Mouse (Mus musculus) heart, embryonic 13.5 days (tissue): ENCODE measurements around the gene Hyal2. TPM values are rescaled to one million over a fixed set of nuclear protein-coding genes. Genes with fewer than 3 reads are reported as not detected.

ENCODE experiments used
- ATAC-seq: fragments of 200-750 bp; cut with Nextera tagmentation; 2 replicates; pipeline ENCODE4 v1.8.0; 2017; ENCODE audit warnings: moderate TSS enrichment; ENCODE audit not compliant: insufficient number of reproducible peaks, low FRiP score, low TSS enrichment; ENCODE audit errors: extremely low read depth
- H3K27ac ChIP-seq: fragments of 300-500 bp; sonication (generic); replicated peaks from 2 replicates; pipeline ENCODE4 v1.5.1; 2015; ENCODE audit warnings: moderate library complexity, mild to moderate bottlenecking, inconsistent platforms
- H3K27me3 ChIP-seq: fragments of 300-500 bp; sonication (generic); replicated peaks from 2 replicates; pipeline ENCODE4 v1.6.1; 2015; ENCODE audit warnings: mild to moderate bottlenecking, inconsistent platforms
- H3K36me3 ChIP-seq: fragments of 300-500 bp; sonication (generic); 2 replicates; pipeline ENCODE4 v1.6.1; 2015; ENCODE audit warnings: mild to moderate bottlenecking, inconsistent platforms
- H3K4me1 ChIP-seq: fragments of 300-500 bp; sonication (generic); 2 replicates; pipeline ENCODE4 v1.6.1; 2015; ENCODE audit warnings: inconsistent platforms
- H3K4me2 ChIP-seq: fragments of 300-500 bp; sonication (generic); 2 replicates; pipeline ENCODE4 v1.6.1; 2015; ENCODE audit warnings: inconsistent platforms, mild to moderate bottlenecking, moderate library complexity
- H3K4me3 ChIP-seq: fragments of 300-500 bp; sonication (generic); 2 replicates; pipeline ENCODE4 v1.5.1; 2015; ENCODE audit warnings: moderate library complexity, mild to moderate bottlenecking, inconsistent platforms
- H3K9ac ChIP-seq: fragments of 300-500 bp; sonication (generic); 2 replicates; pipeline ENCODE4 v1.6.1; 2015; ENCODE audit warnings: inconsistent platforms, mild to moderate bottlenecking, moderate library complexity
- H3K9me3 ChIP-seq: fragments of 300-500 bp; sonication (generic); 2 replicates; pipeline ENCODE4 v1.6.1; 2016; ENCODE audit warnings: inconsistent platforms
- WGBS: fragments of 180-500 bp; shearing (Covaris S2); methylation state at CpG from one replicate; pipeline ENCODE4 v1.1.7; 2015; ENCODE audit warnings: mixed read lengths; 5-methylcytosine and 5-hydroxymethylcytosine counted together
- polyA plus RNA-seq: library from polyadenylated mRNA; unstranded; fragments of >200 nt; fragmentation: Nextera tagmentation; extraction: Ambion mirVana; gene quantifications from 2 replicates; pipeline ENCODE4 v1.2.1, GENCODE M21; 2015

The Hyal2 gene
- polyA plus RNA-seq, 1 experiment from 2014 or later: 94.0 TPM

GRCm38 (mm10) chr9:107539940-107540339 lies 27.8 kb upstream of the Hyal2 start:
- no peak overlapping the region for H3K4me3 ChIP-seq
- no peaks in the 10 kb centered on the region for H3K27me3 ChIP-seq
- H3K9me3 ChIP-seq: no peaks in the 10 kb centered on the region
- no peak overlapping the region for H3K4me2 ChIP-seq
- H3K27ac ChIP-seq: no peak overlapping the region
- H3K36me3 ChIP-seq: peaks cover 51% of the 10 kb centered on the region
- H3K9ac ChIP-seq: no peak overlapping the region
- WGBS: 88% methylated on average over 8 of the region's 8 CpGs
- ATAC-seq: no peak
- H3K4me1 ChIP-seq: peaks cover 46% of the 10 kb centered on the region

GRCm38 (mm10) chr9:107540420-107540819 lies 27.3 kb upstream of the Hyal2 start:
- H3K27me3 ChIP-seq: no peaks in the 10 kb centered on the region
- 0 out of 2 replicates have a peak overlapping the region, but pooled peaks have one; percentile 97 for H3K4me2 ChIP-seq
- peaks cover 41% of the 10 kb centered on the region for H3K4me1 ChIP-seq
- WGBS: 62% methylated on average over 4 of the region's 4 CpGs
- H3K9ac ChIP-seq: 0 out of 2 replicates have a peak overlapping the region, but pooled peaks have one; percentile 93
- H3K27ac ChIP-seq: no peak overlapping the region
- no peak for ATAC-seq
- H3K9me3 ChIP-seq: no peaks in the 10 kb centered on the region
- H3K36me3 ChIP-seq: peaks cover 56% of the 10 kb centered on the region
- no peak overlapping the region for H3K4me3 ChIP-seq

- Histone ChIP-seq H3K9ac (peak overlapping the region; percentile 93), H3K27ac (no peak overlapping the region; the same call in 1 of the 2 replicates), H3K4me3 (peak overlapping the region; percentile 74), H3K4me1 (peaks cover 35% of the 10 kb centered on the region), H3K4me2 (peak overlapping the region; percentile 97), H3K27me3 (no peaks in the 10 kb centered on the region), H3K9me3 (no peaks in the 10 kb centered on the region), H3K36me3 (peaks cover 57% of the 10 kb centered on the region)
- ATAC-seq: no peak
- WGBS: 30% methylated on average over 10 of the region's 10 CpGs
Observed at GRCm38 (mm10) chr9:107541005-107541404, 26.7 kb upstream of the Hyal2 start.

GRCm38 (mm10) chr9:107541474-107542351 lies 26.0 kb upstream of the Hyal2 start, which contains the start of the genes Cyb561d2 and Nprl2:
Cyb561d2 (minus strand) TSS chr9:107542193.
Nprl2 (plus strand) TSS chr9:107542226.
- WGBS: under 1% methylated on average over 46 of the region's 46 CpGs
- H3K27me3 ChIP-seq: no peaks in the 10 kb centered on the region
- peak within 1 kb of the TSS; percentile 59 for H3K27ac ChIP-seq
- peaks cover 31% of the 10 kb centered on the region for H3K4me1 ChIP-seq
- no peaks in the 10 kb centered on the region for H3K9me3 ChIP-seq
- H3K36me3 ChIP-seq: peaks cover 57% of the 10 kb centered on the region
- H3K4me3 ChIP-seq: peak within 1 kb of the TSS; percentile 74
- peak within 1 kb of the TSS; percentile 97 for H3K4me2 ChIP-seq
- H3K9ac ChIP-seq: peak within 1 kb of the TSS; percentile 93
- ATAC-seq: peak; percentile 79

- no peak for ATAC-seq
- peak overlapping the region; percentile 59; the same call in 1 of the 2 replicates for H3K27ac ChIP-seq
- peaks cover 1% of the 10 kb centered on the region; the same call in 1 of the 2 replicates for H3K27me3 ChIP-seq
- peaks cover 53% of the 10 kb centered on the region for H3K36me3 ChIP-seq
- WGBS: 2% methylated on average over 11 of the region's 11 CpGs
- H3K9me3 ChIP-seq: no peaks in the 10 kb centered on the region
- peak overlapping the region; percentile 93 for H3K9ac ChIP-seq
- H3K4me3 ChIP-seq: peak overlapping the region; percentile 74
- peaks cover 31% of the 10 kb centered on the region for H3K4me1 ChIP-seq
- peak overlapping the region; percentile 97 for H3K4me2 ChIP-seq
Observed at GRCm38 (mm10) chr9:107542352-107542686, 25.4 kb upstream of the Hyal2 start.

- Histone ChIP-seq H3K9me3 (no peaks in the 10 kb centered on the region), H3K27me3 (peaks cover 5% of the 10 kb centered on the region; the same call in 1 of the 2 replicates), H3K4me3 (peak overlapping the region; percentile 74), H3K9ac (peak overlapping the region; percentile 93), H3K36me3 (peaks cover 49% of the 10 kb centered on the region), H3K4me2 (peak overlapping the region; percentile 97), H3K27ac (no peak overlapping the region), H3K4me1 (peaks cover 32% of the 10 kb centered on the region)
- ATAC-seq: no peak
- WGBS: 40% methylated on average over 8 of the region's 8 CpGs
Observed at GRCm38 (mm10) chr9:107542721-107543120, 25.0 kb upstream of the Hyal2 start.

GRCm38 (mm10) chr9:107543299-107543698 lies 24.4 kb upstream of the Hyal2 start:
- WGBS: 83% methylated on average over 11 of the region's 11 CpGs
- ATAC-seq: no peak
- Histone ChIP-seq H3K27ac (no peak overlapping the region), H3K9me3 (no peaks in the 10 kb centered on the region), H3K4me2 (peak overlapping the region; percentile 97; the same call in 1 of the 2 replicates), H3K4me1 (peaks cover 32% of the 10 kb centered on the region), H3K9ac (peak overlapping the region; percentile 93), H3K4me3 (0 out of 2 replicates have a peak overlapping the region, but pooled peaks have one; percentile 74), H3K36me3 (peaks cover 43% of the 10 kb centered on the region), H3K27me3 (peaks cover 10% of the 10 kb centered on the region; the same call in 1 of the 2 replicates)

- ATAC-seq: no peak
- no peak overlapping the region for H3K4me2 ChIP-seq
- H3K9me3 ChIP-seq: no peaks in the 10 kb centered on the region
- peaks cover 32% of the 10 kb centered on the region for H3K4me1 ChIP-seq
- peaks cover 20% of the 10 kb centered on the region for H3K27me3 ChIP-seq
- H3K9ac ChIP-seq: no peak overlapping the region
- H3K36me3 ChIP-seq: peaks cover 34% of the 10 kb centered on the region
- H3K4me3 ChIP-seq: no peak overlapping the region
- H3K27ac ChIP-seq: no peak overlapping the region
- WGBS: 93% methylated on average over 17 of the region's 17 CpGs
Observed at GRCm38 (mm10) chr9:107544196-107544700, 23.5 kb upstream of the Hyal2 start.

GRCm38 (mm10) chr9:107544729-107545128 lies 23.0 kb upstream of the Hyal2 start:
- Histone ChIP-seq H3K4me3 (no peak overlapping the region), H3K4me1 (peaks cover 32% of the 10 kb centered on the region), H3K27me3 (peaks cover 25% of the 10 kb centered on the region), H3K4me2 (no peak overlapping the region), H3K9ac (no peak overlapping the region), H3K27ac (no peak overlapping the region), H3K36me3 (peaks cover 29% of the 10 kb centered on the region), H3K9me3 (no peaks in the 10 kb centered on the region)
- 89% methylated on average over 12 of the region's 12 CpGs for WGBS
- no peak for ATAC-seq

GRCm38 (mm10) chr9:107545199-107545598 lies 22.5 kb upstream of the Hyal2 start:
- Histone ChIP-seq H3K9me3 (no peaks in the 10 kb centered on the region), H3K27ac (no peak overlapping the region), H3K27me3 (peaks cover 29% of the 10 kb centered on the region), H3K36me3 (peaks cover 24% of the 10 kb centered on the region), H3K4me2 (no peak overlapping the region), H3K4me1 (peaks cover 32% of the 10 kb centered on the region), H3K9ac (no peak overlapping the region), H3K4me3 (no peak overlapping the region)
- 78% methylated on average over 10 of the region's 10 CpGs for WGBS
- no peak for ATAC-seq

- WGBS: 8% methylated on average over 3 of the region's 3 CpGs
Observed at GRCm38 (mm10) chr9:107545602-107546001, 22.1 kb upstream of the Hyal2 start.

More at GRCm38 (mm10) chr9:107545602-107546001, 22.1 kb upstream of the Hyal2 start:
- Histone ChIP-seq H3K9me3 (no peaks in the 10 kb centered on the region), H3K4me1 (peaks cover 33% of the 10 kb centered on the region), H3K4me2 (no peak overlapping the region), H3K27me3 (peaks cover 33% of the 10 kb centered on the region), H3K4me3 (no peak overlapping the region), H3K9ac (no peak overlapping the region), H3K27ac (no peak overlapping the region), H3K36me3 (peaks cover 23% of the 10 kb centered on the region)
- ATAC-seq: no peak
